Mouse (Mus musculus): ENCODE results near the gene Nfyb.

DNA sequence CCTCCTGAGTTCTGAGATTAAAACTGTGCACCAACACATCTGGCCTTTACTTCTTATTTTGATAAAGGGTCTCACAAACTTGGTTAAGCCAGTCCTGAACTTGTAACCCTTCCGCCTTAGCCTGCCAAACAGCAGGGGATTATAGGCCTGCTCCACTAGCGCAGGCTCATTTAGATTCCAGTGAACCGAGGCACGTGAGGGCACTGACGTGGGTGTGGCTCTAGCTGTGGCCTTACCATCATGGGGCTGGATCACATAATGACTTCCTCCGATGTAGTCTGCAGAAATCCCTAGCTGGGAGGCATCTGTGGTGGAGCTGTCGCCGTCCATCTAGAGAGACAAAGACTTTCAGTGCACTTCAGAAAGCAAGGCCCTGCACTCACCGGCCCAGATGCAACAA lies 7.5 kb downstream of the Nfyb start:
- TF ChIP-seq TAL1 (IDR thresholded peaks at IDR 0.05; ENCODE audit: low read length) (no peak), GATA1 (IDR thresholded peaks at IDR 0.05; ENCODE audit: low read length) (no peak)
